Mouse (Mus musculus) thymus, adult 2 months (tissue): ENCODE results near the gene Calm3. TPM values are rescaled to one million over a fixed set of nuclear protein-coding genes. Genes with fewer than 3 reads are reported as not detected.

Experiments used
- DNase-seq: peaks from one replicate; pipeline ENCODE4 v3.0.0; 2021
- H3K27ac ChIP-seq: fragments of 200-500 bp; 2 replicates; pipeline ENCODE4 v1.5.1; 2012; ENCODE audit warnings: low read length, control low read depth; ENCODE audit not compliant: control insufficient read depth, insufficient read depth
- H3K27me3 ChIP-seq: fragments of 200-500 bp; 2 replicates; pipeline ENCODE4 v1.6.1; 2012; ENCODE audit warnings: mild to moderate bottlenecking, low read length, moderate library complexity, mixed read lengths; ENCODE audit not compliant: control insufficient read depth, insufficient read depth
- H3K36me3 ChIP-seq: fragments of 200-500 bp; 2 replicates; pipeline ENCODE4 v1.6.1; 2012; ENCODE audit warnings: mild to moderate bottlenecking, low read length, moderate library complexity; ENCODE audit not compliant: control insufficient read depth, insufficient read depth
- H3K4me1 ChIP-seq: fragments of 200-500 bp; replicated peaks from 2 replicates; pipeline ENCODE4 v1.6.1; 2012; ENCODE audit warnings: low read length; ENCODE audit not compliant: control insufficient read depth, insufficient read depth
- H3K4me3 ChIP-seq: fragments of 200-500 bp; 2 replicates; pipeline ENCODE4 v1.5.1; 2012; ENCODE audit warnings: mild to moderate bottlenecking, low read length, control low read depth, moderate library complexity; ENCODE audit not compliant: control insufficient read depth, insufficient read depth
- CTCF ChIP-seq: fragments of 200-500 bp; IDR thresholded peaks from 2 replicates; pipeline ENCODE4 v1.5.1; 2012; ENCODE audit warnings: mild to moderate bottlenecking, control low read depth, low read length, moderate library complexity, borderline replicate concordance; ENCODE audit not compliant: control insufficient read depth, poor library complexity, insufficient read depth; ENCODE audit errors: extremely low read depth
- POLR2A ChIP-seq: fragments of 200-500 bp; IDR thresholded peaks from 2 replicates; pipeline ENCODE4 v1.6.1; 2012; ENCODE audit warnings: mild to moderate bottlenecking, low read length, control low read depth, moderate library complexity; ENCODE audit not compliant: control insufficient read depth, poor library complexity, insufficient read depth; ENCODE audit errors: extremely low read depth
- WGBS: fragments of 180-500 bp; shearing (Covaris S2); methylation state at CpG from one replicate; pipeline ENCODE4 v1.1.7; 2018; 5-methylcytosine and 5-hydroxymethylcytosine counted together
- polyA plus RNA-seq: library from polyadenylated mRNA; depleted of rRNA; stranded (reverse); fragments of >200 nt; gene quantifications from 2 replicates; pipeline ENCODE4 v1.2.3, GENCODE M21; 2012

The Calm3 gene
- polyA plus RNA-seq, 1 experiment, result 398 TPM

GRCm38 (mm10) chr7:16947349-16947895 is 23.5 kb upstream of the Calm3 start:
- Histone ChIP-seq H3K27ac (no peak overlapping the region), H3K4me1 (peaks cover 40% of the 10 kb centered on the region), H3K27me3 (peaks cover 20% of the 10 kb centered on the region; the same call in 1 of the 2 replicates), H3K4me3 (no peak overlapping the region), H3K36me3 (no peaks in the 10 kb centered on the region)
- TF ChIP-seq POLR2A (no peak), CTCF (no peak)
- DNase-seq, result no peak
- WGBS, result 33% methylated on average over 22 of the region's 22 CpGs

GRCm38 (mm10) chr7:16946441-16947348 is 22.8 kb upstream of the Calm3 start:
- H3K27ac ChIP-seq, result no peak overlapping the region
- H3K4me3 ChIP-seq, result no peak overlapping the region
- DNase-seq, result no peak
- no peak for TF ChIP-seq POLR2A
- TF ChIP-seq CTCF, result no peak
- peaks cover 20% of the 10 kb centered on the region; the same call in 1 of the 2 replicates for H3K27me3 ChIP-seq
- peaks cover 40% of the 10 kb centered on the region for H3K4me1 ChIP-seq
- WGBS, result 6% methylated on average over 52 of the region's 53 CpGs
- H3K36me3 ChIP-seq, result no peaks in the 10 kb centered on the region

DNA sequence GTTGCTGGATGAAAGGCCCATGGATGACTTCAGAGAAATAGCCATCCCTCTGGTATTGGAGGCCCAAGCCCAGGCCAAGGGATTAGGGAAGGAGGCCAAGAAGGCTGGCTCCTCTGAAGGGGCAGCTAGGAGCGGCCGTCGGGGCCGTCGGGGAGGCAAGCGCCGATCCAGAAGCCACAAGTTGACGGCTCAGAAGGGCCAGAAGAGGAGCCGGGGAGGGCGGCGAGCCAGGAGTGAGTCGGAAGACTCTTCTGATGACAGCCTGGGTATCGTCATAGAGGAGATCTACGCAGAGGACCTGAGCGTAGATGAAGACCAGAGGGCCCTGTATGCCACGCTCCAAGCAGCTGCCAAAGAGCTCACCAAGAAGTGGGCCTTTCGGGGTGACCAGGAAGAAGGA is 21.5 kb upstream of the Calm3 start:
- Histone ChIP-seq H3K36me3 (no peaks in the 10 kb centered on the region), H3K4me1 (peaks cover 38% of the 10 kb centered on the region), H3K4me3 (peak overlapping the region; percentile 68), H3K27ac (no peak overlapping the region), H3K27me3 (peaks cover 20% of the 10 kb centered on the region; the same call in 1 of the 2 replicates)
- no peak for DNase-seq
- WGBS, result 31% methylated on average over 17 of the region's 17 CpGs
- TF ChIP-seq CTCF (no peak), POLR2A (no peak)

GRCm38 (mm10) chr7:16944808-16945315 is 20.9 kb upstream of the Calm3 start:
- Histone ChIP-seq H3K4me1 (peaks cover 36% of the 10 kb centered on the region), H3K27ac (no peak overlapping the region), H3K4me3 (peak overlapping the region; percentile 68), H3K27me3 (peaks cover 20% of the 10 kb centered on the region; the same call in 1 of the 2 replicates), H3K36me3 (no peaks in the 10 kb centered on the region)
- 9% methylated on average over 22 of the region's 22 CpGs for WGBS
- TF ChIP-seq POLR2A, result no peak
- TF ChIP-seq CTCF, result 0 out of 2 replicates have a peak, but pooled peaks have one; percentile 1
- no peak for DNase-seq

DNA sequence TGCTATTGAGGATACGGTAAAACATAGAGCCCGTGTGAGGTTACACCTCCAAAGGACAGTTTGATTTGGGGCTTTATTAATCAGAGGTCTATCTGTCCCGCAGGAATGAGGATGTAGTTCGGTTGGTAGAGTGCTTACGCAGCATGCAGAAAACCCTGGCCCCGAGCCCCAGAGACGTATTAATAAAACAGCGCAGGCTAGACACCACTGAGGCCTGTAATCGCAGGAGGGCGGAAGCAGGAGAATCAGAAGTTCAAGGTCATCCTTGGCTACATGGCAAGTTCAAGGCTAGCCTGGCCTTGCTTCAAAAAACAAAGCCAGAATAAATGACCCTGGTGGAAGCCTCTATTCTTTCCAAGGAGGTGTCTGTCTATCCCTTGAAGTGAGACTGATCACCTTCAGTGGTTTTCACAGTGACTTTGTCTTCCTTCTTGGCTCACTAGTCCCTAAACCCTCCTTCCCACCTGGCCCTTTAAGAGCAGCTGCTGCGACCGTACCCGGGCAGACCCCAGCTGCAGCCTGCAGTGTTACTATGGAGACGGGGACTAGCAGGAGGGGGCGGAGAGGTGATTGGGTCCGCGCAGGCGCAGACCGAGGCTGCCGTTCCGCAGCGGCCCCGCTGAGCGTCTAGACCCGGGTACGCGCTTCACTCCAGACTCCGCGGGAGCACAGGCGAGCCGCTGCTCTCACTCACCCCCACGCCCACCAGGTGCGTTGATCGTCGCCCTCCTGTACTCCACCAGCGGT is 20.3 kb upstream of the Calm3 start, which contains the start of gene Pnmal2:
Gene Pnmal2, plus strand, starts transcription at position 622 of the 747 bp plus-strand sequence.
- peaks cover 20% of the 10 kb centered on the region; the same call in 1 of the 2 replicates for H3K27me3 ChIP-seq
- H3K4me3 ChIP-seq, result peak within 1 kb of the TSS; percentile 68
- peak; percentile 69 for TF ChIP-seq POLR2A
- peak; percentile 63; the same call in 1 of the 2 replicates for TF ChIP-seq CTCF
- H3K27ac ChIP-seq, result peak within 1 kb of the TSS; percentile 32
- WGBS, result 26% methylated on average over 36 of the region's 36 CpGs
- peak; percentile 91 for DNase-seq
- H3K36me3 ChIP-seq, result no peaks in the 10 kb centered on the region
- H3K4me1 ChIP-seq, result peaks cover 33% of the 10 kb centered on the region

DNA sequence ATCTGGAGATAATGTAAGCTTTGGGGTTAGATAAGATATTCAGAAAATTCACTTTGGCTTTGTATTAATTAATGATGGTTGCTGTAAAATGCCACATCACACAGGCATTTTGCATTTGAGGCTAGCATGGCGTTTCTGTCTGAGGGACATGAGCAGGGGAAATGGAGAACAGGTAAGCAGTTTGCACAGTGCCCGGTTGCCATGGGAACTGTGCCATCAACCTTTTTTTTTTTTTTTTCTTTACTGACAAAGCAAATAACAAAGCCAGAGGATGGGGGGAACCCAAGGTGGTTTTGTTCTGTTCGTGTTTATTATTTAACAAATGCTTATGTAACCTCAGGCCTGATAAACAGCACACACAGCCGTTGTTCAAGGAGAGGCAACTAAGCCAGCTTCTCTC is 18.9 kb upstream of the Calm3 start:
- DNase-seq, result no peak
- Histone ChIP-seq H3K4me1 (peaks cover 33% of the 10 kb centered on the region), H3K27ac (no peak overlapping the region), H3K36me3 (no peaks in the 10 kb centered on the region), H3K27me3 (peaks cover 20% of the 10 kb centered on the region; the same call in 1 of the 2 replicates), H3K4me3 (no peak overlapping the region)
- TF ChIP-seq POLR2A (no peak), CTCF (no peak)
- 64% methylated on average over 4 of the region's 4 CpGs for WGBS
